Mouse (Mus musculus) embryonic facial prominence, embryonic 14.5 days (tissue): ENCODE results near the gene Ssbp1. TPM values are rescaled to one million over a fixed set of nuclear protein-coding genes. Genes with fewer than 3 reads are reported as not detected.

Source experiments
- ATAC-seq: fragments of 200-750 bp; cut with Nextera tagmentation; 2 replicates; pipeline ENCODE4 v1.8.0; 2017; ENCODE audit warnings: low read depth, moderate number of reproducible peaks, moderate TSS enrichment
- DNase-seq: peaks from one replicate; pipeline ENCODE4 v3.0.0-alpha.2; 2015; ENCODE audit warnings: low spot score
- H3K27ac ChIP-seq: fragments of 300-500 bp; sonication (generic); replicated peaks from 2 replicates; pipeline ENCODE4 v1.5.1; 2014; ENCODE audit warnings: low read depth, mild to moderate bottlenecking, low read length, moderate library complexity
- H3K27me3 ChIP-seq: fragments of 300-500 bp; sonication (generic); replicated peaks from 2 replicates; pipeline ENCODE4 v1.6.1; 2014; ENCODE audit warnings: low read length; ENCODE audit not compliant: control insufficient read depth, insufficient read depth
- H3K36me3 ChIP-seq: fragments of 300-500 bp; sonication (generic); 2 replicates; pipeline ENCODE4 v1.6.1; 2014; ENCODE audit warnings: low read length, mixed read lengths; ENCODE audit not compliant: control insufficient read depth, insufficient read depth
- H3K4me1 ChIP-seq: fragments of 300-500 bp; sonication (generic); 2 replicates; pipeline ENCODE4 v1.6.1; 2014; ENCODE audit warnings: antibody characterized with exemption, low read length; ENCODE audit not compliant: control insufficient read depth, insufficient read depth
- H3K4me2 ChIP-seq: fragments of 300-500 bp; sonication (generic); 2 replicates; pipeline ENCODE4 v1.6.1; 2014; ENCODE audit warnings: low read depth, mild to moderate bottlenecking, low read length, moderate library complexity, mixed read lengths
- H3K4me3 ChIP-seq: fragments of 300-500 bp; sonication (generic); 2 replicates; pipeline ENCODE4 v1.5.1; 2014; ENCODE audit warnings: low read depth, mild to moderate bottlenecking, low read length
- H3K9ac ChIP-seq: fragments of 300-500 bp; sonication (generic); 2 replicates; pipeline ENCODE4 v1.6.1; 2014; ENCODE audit warnings: low read depth, mild to moderate bottlenecking, low read length, moderate library complexity, mixed read lengths
- H3K9me3 ChIP-seq: fragments of 300-500 bp; sonication (generic); 2 replicates; pipeline ENCODE4 v1.6.1; 2016; ENCODE audit warnings: low read length; ENCODE audit not compliant: control insufficient read depth
- WGBS: fragments of 180-500 bp; shearing (Covaris S2); extraction: QIAGEN DNeasy Blood & Tissue Kit; methylation state at CpG from one replicate; pipeline ENCODE4 v1.1.7; 2014; 5-methylcytosine and 5-hydroxymethylcytosine counted together
- polyA plus RNA-seq: library from polyadenylated mRNA; unstranded; fragments of >200 nt; fragmentation: Nextera tagmentation; extraction: Ambion mirVana; gene quantifications from 2 replicates; pipeline ENCODE4 v1.2.1, GENCODE M21; 2014

Ssbp1 gene
- polyA plus RNA-seq, result 126 and 128 TPM in 2 replicates

GRCm38 (mm10) chr6:40470916-40471719, at the start of gene Ssbp1:
Gene Ssbp1 (plus strand): TSS chr6:40471352.
- peak; percentile 98 for ATAC-seq

DNA sequence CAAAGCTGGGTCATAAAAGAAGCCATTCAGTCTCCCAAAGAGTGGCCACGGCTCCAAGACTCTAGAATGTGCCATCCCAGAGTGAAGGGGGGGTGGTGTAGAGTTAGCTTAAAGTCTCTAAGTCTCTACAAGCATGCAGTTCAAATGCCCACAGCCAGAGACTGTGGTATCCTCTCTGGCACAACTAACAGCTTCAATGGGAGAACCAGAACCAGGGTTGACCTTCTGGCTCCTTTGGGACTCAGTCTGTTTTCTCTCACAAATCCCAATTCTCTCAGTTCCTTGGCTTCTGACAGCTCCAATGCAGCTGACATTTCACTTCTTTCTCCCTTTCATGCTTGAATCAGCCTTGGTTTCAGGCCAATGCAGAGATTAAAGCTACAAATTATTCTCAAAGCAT, 48.1 kb upstream of the Ssbp1 start:
- H3K4me3 ChIP-seq, result no peak overlapping the region
- no peaks in the 10 kb centered on the region for H3K27me3 ChIP-seq
- no peaks in the 10 kb centered on the region for H3K36me3 ChIP-seq
- H3K27ac ChIP-seq, result no peak overlapping the region
- ATAC-seq (no peak), DNase-seq (peak; percentile 13)
- no peak overlapping the region for H3K4me2 ChIP-seq
- no peaks in the 10 kb centered on the region for H3K9me3 ChIP-seq
- 78% methylated on average over 1 of the region's 1 CpGs for WGBS
- H3K4me1 ChIP-seq, result no peaks in the 10 kb centered on the region
- H3K9ac ChIP-seq, result no peak overlapping the region

More at GRCm38 (mm10) chr6:40470916-40471719, at the start of gene Ssbp1:
- H3K4me3 ChIP-seq, result peak within 1 kb of the TSS; percentile 79
- peak within 1 kb of the TSS; percentile 82 for H3K4me2 ChIP-seq
- H3K36me3 ChIP-seq, result peaks cover 28% of the 10 kb centered on the region
- H3K4me1 ChIP-seq, result peaks cover 5% of the 10 kb centered on the region
- H3K27ac ChIP-seq, result peak within 1 kb of the TSS; percentile 97
- H3K27me3 ChIP-seq, result no peaks in the 10 kb centered on the region
- no peaks in the 10 kb centered on the region for H3K9me3 ChIP-seq
- DNase-seq, result peak; percentile 97
- H3K9ac ChIP-seq, result peak within 1 kb of the TSS; percentile 93
- WGBS, result under 1% methylated on average over 47 of the region's 54 CpGs

- H3K9me3 ChIP-seq, result no peaks in the 10 kb centered on the region
- H3K4me1 ChIP-seq, result no peaks in the 10 kb centered on the region
- DNase-seq (no peak), ATAC-seq (no peak)
- H3K27ac ChIP-seq, result no peak overlapping the region
- no peak overlapping the region for H3K4me2 ChIP-seq
- 53% methylated on average over 1 of the region's 1 CpGs for WGBS
- H3K4me3 ChIP-seq, result no peak overlapping the region
- H3K9ac ChIP-seq, result no peak overlapping the region
- no peaks in the 10 kb centered on the region for H3K36me3 ChIP-seq
- no peaks in the 10 kb centered on the region for H3K27me3 ChIP-seq
Measured at GRCm38 (mm10) chr6:40423774-40424173, 47.4 kb upstream of the Ssbp1 start.

DNA sequence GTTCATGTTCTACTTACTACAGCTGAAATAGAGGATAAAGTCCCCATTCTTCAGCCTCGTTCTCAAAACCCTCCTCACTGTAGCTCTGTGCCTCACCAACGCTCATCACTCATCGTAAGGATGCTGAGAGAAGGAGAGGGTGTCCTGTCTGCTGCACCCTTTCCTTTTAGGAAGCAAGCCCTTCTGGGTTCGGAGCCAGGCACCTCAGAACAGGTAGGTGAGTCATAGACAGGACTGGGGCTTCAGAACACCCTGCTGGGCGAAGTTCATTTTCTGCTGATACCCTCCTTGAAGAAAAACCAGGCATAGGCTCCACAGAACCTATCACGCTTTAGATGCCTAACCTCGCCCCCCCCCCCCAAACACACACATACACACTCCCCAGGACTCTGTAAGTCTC, 43.7 kb upstream of the Ssbp1 start:
- Histone ChIP-seq H3K27me3 (no peaks in the 10 kb centered on the region), H3K4me2 (no peak overlapping the region), H3K9me3 (no peaks in the 10 kb centered on the region), H3K27ac (no peak overlapping the region), H3K9ac (no peak overlapping the region), H3K36me3 (no peaks in the 10 kb centered on the region), H3K4me3 (no peak overlapping the region), H3K4me1 (0 out of 2 replicates have a peak, but pooled peaks cover 5% of the 10 kb centered on the region)
- DNase-seq (no peak), ATAC-seq (no peak)
- WGBS, result 84% methylated on average over 7 of the region's 7 CpGs

- Histone ChIP-seq H3K9ac (no peak overlapping the region), H3K4me2 (no peak overlapping the region), H3K4me3 (no peak overlapping the region), H3K4me1 (0 out of 2 replicates have a peak, but pooled peaks cover 5% of the 10 kb centered on the region), H3K36me3 (no peaks in the 10 kb centered on the region), H3K27ac (no peak overlapping the region), H3K9me3 (no peaks in the 10 kb centered on the region), H3K27me3 (no peaks in the 10 kb centered on the region)
- no peak for DNase-seq
- WGBS, result 63% methylated on average over 3 of the region's 3 CpGs
- no peak for ATAC-seq
Measured at GRCm38 (mm10) chr6:40428696-40429095, 42.5 kb upstream of the Ssbp1 start.

- 76% methylated on average over 4 of the region's 4 CpGs for WGBS
- Histone ChIP-seq H3K27ac (no peak overlapping the region), H3K4me1 (peaks cover 6% of the 10 kb centered on the region; the same call in 1 of the 2 replicates), H3K9me3 (no peaks in the 10 kb centered on the region), H3K27me3 (no peaks in the 10 kb centered on the region), H3K36me3 (no peaks in the 10 kb centered on the region), H3K4me2 (no peak overlapping the region), H3K9ac (no peak overlapping the region), H3K4me3 (no peak overlapping the region)
- peak; percentile 69 for ATAC-seq
- peak; percentile 13 for DNase-seq
Measured at GRCm38 (mm10) chr6:40429521-40429931, 41.6 kb upstream of the Ssbp1 start.

GRCm38 (mm10) chr6:40430251-40430650, 40.9 kb upstream of the Ssbp1 start:
- WGBS, result 90% methylated on average over 3 of the region's 3 CpGs
- Histone ChIP-seq H3K4me2 (no peak overlapping the region), H3K36me3 (no peaks in the 10 kb centered on the region), H3K9me3 (no peaks in the 10 kb centered on the region), H3K9ac (no peak overlapping the region), H3K27me3 (no peaks in the 10 kb centered on the region), H3K4me3 (no peak overlapping the region), H3K4me1 (peaks cover 11% of the 10 kb centered on the region; the same call in 1 of the 2 replicates), H3K27ac (no peak overlapping the region)
- ATAC-seq, result no peak
- no peak for DNase-seq

GRCm38 (mm10) chr6:40430878-40431277, 40.3 kb upstream of the Ssbp1 start:
- Histone ChIP-seq H3K27me3 (no peaks in the 10 kb centered on the region), H3K4me3 (no peak overlapping the region), H3K4me1 (peaks cover 11% of the 10 kb centered on the region; the same call in 1 of the 2 replicates), H3K9me3 (no peaks in the 10 kb centered on the region), H3K36me3 (no peaks in the 10 kb centered on the region), H3K4me2 (no peak overlapping the region), H3K9ac (no peak overlapping the region), H3K27ac (no peak overlapping the region)
- ATAC-seq (no peak), DNase-seq (peak; percentile 21)
- 58% methylated on average over 3 of the region's 3 CpGs for WGBS
